Mouse (Mus musculus): ENCODE data around the gene Ankef1.

DNA sequence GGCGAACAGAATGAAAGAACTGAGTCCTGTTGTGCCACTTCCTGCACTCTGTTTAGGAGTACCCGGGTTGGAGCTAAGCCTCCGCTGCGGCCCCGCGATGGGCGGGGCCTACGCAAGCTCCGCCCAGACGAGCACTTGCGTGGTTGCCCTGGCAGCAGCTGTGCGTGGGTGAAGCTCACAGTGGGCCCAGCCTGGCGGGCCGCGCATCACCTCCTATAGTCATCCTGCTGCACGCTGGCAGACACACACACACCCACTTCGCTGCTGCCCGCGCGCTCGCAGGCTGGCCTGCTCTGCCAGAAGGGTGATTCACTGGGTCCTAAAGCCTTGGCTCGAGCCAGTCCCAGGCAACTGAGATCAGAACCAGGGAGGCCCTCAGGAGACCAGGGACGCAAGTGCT, 30.3 kb downstream of the Ankef1 start:
- no peak for TF ChIP-seq CTCF (IDR thresholded peaks at IDR 0.05; ENCODE audit: low read depth, low read length)
- no peak for TF ChIP-seq EP300 (IDR thresholded peaks at IDR 0.05; ENCODE audit: insufficient read depth, low read depth, low read length)

Data from ES-Bruce4 (cell line).